Mouse (Mus musculus): ENCODE results near the gene Gm10220. TPM values are rescaled to one million over a fixed set of nuclear protein-coding genes. Genes with fewer than 3 reads are reported as not detected.

Gm10220 gene
- total RNA-seq (2023) = not detected

DNA sequence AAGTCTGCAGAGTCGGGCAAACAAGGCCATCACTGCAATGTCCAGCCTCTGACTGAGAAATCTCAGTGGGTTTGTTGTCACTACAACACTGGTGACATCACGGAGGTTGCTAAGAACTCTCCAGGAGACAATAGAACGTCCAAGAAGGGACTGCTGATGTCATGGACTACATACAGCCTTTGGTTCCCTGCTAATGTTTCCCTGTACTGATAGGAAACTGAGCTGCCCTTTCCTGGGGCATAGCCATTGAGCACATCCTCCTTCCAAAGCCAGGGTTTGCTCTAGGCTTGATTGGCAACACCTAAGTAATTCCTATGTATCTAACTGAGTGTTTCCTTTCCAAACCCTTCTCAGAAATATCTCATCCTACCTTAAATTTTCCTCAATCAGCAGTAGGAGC lies at the start of gene Gm10220:
TSS of gene Gm10220 (minus strand) at position 101 of the 400 bp plus-strand sequence.

DNA sequence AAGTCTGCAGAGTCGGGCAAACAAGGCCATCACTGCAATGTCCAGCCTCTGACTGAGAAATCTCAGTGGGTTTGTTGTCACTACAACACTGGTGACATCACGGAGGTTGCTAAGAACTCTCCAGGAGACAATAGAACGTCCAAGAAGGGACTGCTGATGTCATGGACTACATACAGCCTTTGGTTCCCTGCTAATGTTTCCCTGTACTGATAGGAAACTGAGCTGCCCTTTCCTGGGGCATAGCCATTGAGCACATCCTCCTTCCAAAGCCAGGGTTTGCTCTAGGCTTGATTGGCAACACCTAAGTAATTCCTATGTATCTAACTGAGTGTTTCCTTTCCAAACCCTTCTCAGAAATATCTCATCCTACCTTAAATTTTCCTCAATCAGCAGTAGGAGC lies 16.0 kb downstream of the Gm10220 start, which contains the start of gene 5031410I06Rik:
TSS of gene 5031410I06Rik (minus strand) at position 101 of the 400 bp plus-strand sequence.

DNA sequence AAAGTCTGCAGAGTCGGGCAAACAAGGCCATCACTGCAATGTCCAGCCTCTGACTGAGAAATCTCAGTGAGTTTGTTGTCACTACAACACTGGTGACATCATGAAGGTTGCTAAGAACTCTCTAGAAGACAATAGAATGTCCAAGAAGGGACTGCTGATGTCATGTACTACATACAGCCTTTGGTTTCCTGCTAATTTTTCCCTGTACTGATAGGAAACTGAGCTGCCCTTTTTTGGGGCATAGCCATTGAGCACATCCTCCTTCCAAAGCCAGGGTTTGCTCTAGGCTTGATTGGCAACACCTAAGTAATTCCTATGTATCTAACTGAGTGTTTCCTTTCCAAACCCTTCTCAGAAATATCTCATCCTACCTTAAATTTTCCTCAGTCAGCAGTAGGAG lies 32.0 kb downstream of the Gm10220 start, which contains the start of gene Gm10471:
TSS of gene Gm10471 (minus strand) at position 101 of the 400 bp plus-strand sequence.

Other genes starting within 250 kb of the Gm10220 start
- not detected for gene Gm21663, start 179.0 kb downstream of the Gm10220 start, total RNA-seq (2023)
- not detected for gene Gm21671, start 167.0 kb downstream of the Gm10220 start, total RNA-seq (2023)
- gene Gm21680, start 148.8 kb downstream of the Gm10220 start, total RNA-seq (2023) = not detected
- gene Gm21698, start 132.8 kb downstream of the Gm10220 start, total RNA-seq (2023) = not detected
- not detected for gene Gm1979, start 116.6 kb downstream of the Gm10220 start, total RNA-seq (2023)
- gene Gm5862, start 98.5 kb downstream of the Gm10220 start, total RNA-seq (2023) = not detected
- gene Speer4a, start 81.9 kb downstream of the Gm10220 start, total RNA-seq (2023) = not detected
- not detected for gene Gm7347, start 62.8 kb downstream of the Gm10220 start, total RNA-seq (2023)
- not detected for gene Gm10471, start 32.1 kb downstream of the Gm10220 start, total RNA-seq (2023)
- not detected for gene 5031410I06Rik, start 16.1 kb downstream of the Gm10220 start, total RNA-seq (2023)
- not detected for gene Gm7361, start 136.3 kb upstream of the Gm10220 start, total RNA-seq (2023)